Mouse (Mus musculus) right cerebral cortex, postnatal 14 days (tissue): Measurements from ENCODE around the gene Anxa2.

ENCODE experiments used
- DNase-seq: peaks from one replicate; pipeline ENCODE4 v3.0.0; 2022

Gene Anxa2

GRCm38 (mm10) chr9:69459876-69460275, 6.5 kb downstream of the Anxa2 start:
- DNase-seq = no peak

- DNase-seq = no peak
These were observed 9.6 kb downstream of the Anxa2 start for GRCm38 (mm10) chr9:69463046-69463445.

GRCm38 (mm10) chr9:69464109-69464756, 10.8 kb downstream of the Anxa2 start:
- no peak for DNase-seq

- no peak for DNase-seq
These were observed 12.7 kb downstream of the Anxa2 start for GRCm38 (mm10) chr9:69466098-69466497.

GRCm38 (mm10) chr9:69467310-69467939, 14.0 kb downstream of the Anxa2 start:
- DNase-seq = no peak

- DNase-seq = no peak
These were observed 15.6 kb downstream of the Anxa2 start for GRCm38 (mm10) chr9:69468991-69469390.

GRCm38 (mm10) chr9:69470362-69470761, 16.9 kb downstream of the Anxa2 start:
- no peak for DNase-seq

GRCm38 (mm10) chr9:69470921-69471320, 17.5 kb downstream of the Anxa2 start:
- DNase-seq = no peak

- DNase-seq = no peak
These were observed 19.3 kb downstream of the Anxa2 start for GRCm38 (mm10) chr9:69472724-69473123.

GRCm38 (mm10) chr9:69475873-69476272, 22.5 kb downstream of the Anxa2 start:
- no peak for DNase-seq

- DNase-seq = no peak
These were observed 23.9 kb downstream of the Anxa2 start for GRCm38 (mm10) chr9:69477195-69477823.

GRCm38 (mm10) chr9:69477824-69478222, 24.4 kb downstream of the Anxa2 start:
- no peak for DNase-seq

- peak; percentile 80 for DNase-seq
These were observed 26.9 kb downstream of the Anxa2 start for GRCm38 (mm10) chr9:69480344-69480743.

- no peak for DNase-seq
These were observed 30.4 kb downstream of the Anxa2 start for GRCm38 (mm10) chr9:69483811-69484210.

GRCm38 (mm10) chr9:69486140-69486539, 32.7 kb downstream of the Anxa2 start:
- DNase-seq = no peak

GRCm38 (mm10) chr9:69488510-69488909, 35.1 kb downstream of the Anxa2 start:
- DNase-seq = no peak

GRCm38 (mm10) chr9:69488972-69489371, 35.6 kb downstream of the Anxa2 start:
- no peak for DNase-seq

- no peak for DNase-seq
These were observed 39.4 kb downstream of the Anxa2 start for GRCm38 (mm10) chr9:69492809-69493208.

GRCm38 (mm10) chr9:69502504-69502903, 49.1 kb downstream of the Anxa2 start:
- DNase-seq = peak; percentile 78

GRCm38 (mm10) chr9:69505611-69506010, 52.2 kb downstream of the Anxa2 start:
- DNase-seq = peak; percentile 30

GRCm38 (mm10) chr9:69507206-69507605, 53.8 kb downstream of the Anxa2 start:
- no peak for DNase-seq

GRCm38 (mm10) chr9:69508016-69508415, 54.6 kb downstream of the Anxa2 start:
- no peak for DNase-seq

- DNase-seq = no peak
These were observed 58.6 kb downstream of the Anxa2 start for GRCm38 (mm10) chr9:69511881-69512590.

GRCm38 (mm10) chr9:69512726-69513125, 59.3 kb downstream of the Anxa2 start:
- no peak for DNase-seq
